Mouse (Mus musculus): Measurements from ENCODE around the gene Notch3. TPM values are rescaled to one million over a fixed set of nuclear protein-coding genes. Genes with fewer than 3 reads are reported as not detected.
A peak's percentile ranks its signal among the peaks of the same experiment; 100 is the strongest.

The Notch3 gene
- polyA plus RNA-seq, 1 experiment from 2014 or later, result 21.5 TPM

DNA sequence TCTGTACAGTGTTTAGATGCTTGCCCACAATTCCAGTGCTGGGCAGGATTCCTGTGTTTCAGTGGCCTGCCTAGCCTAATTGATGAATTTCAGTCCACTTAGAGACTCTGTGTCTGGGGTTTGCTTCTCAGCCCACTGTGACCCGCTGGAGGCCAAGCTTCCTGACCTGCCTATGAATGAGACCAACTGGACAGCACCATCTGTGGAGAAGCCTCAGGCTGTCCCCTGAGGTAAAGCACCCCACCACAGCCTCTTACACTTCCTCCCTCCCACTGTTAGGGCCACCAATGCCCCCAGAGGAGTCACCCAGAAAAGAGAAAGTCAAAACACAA lies 75.7 kb downstream of the Notch3 start:
- WGBS, result 20% methylated on average over 1 of the region's 1 CpGs
- no peaks in the 10 kb centered on the region for H3K36me3 ChIP-seq
- peaks cover 4% of the 10 kb centered on the region; the same call in 1 of the 2 replicates for H3K9me3 ChIP-seq
- H3K4me1 ChIP-seq (replicated peaks), result peaks cover 19% of the 10 kb centered on the region
- peak overlapping the region; percentile 31 for H3K4me3 ChIP-seq (replicated peaks)
- no peak overlapping the region; the same call in 1 of the 2 replicates for H3K9ac ChIP-seq (replicated peaks)
- H3K4me2 ChIP-seq, result peak overlapping the region; percentile 62
- peak overlapping the region; percentile 62 for H3K27ac ChIP-seq
- ATAC-seq (ENCODE audit: insufficient number of reproducible peaks, insufficient read depth, low FRiP score, low TSS enrichment, low read depth), result peak; percentile 23
- H3K27me3 ChIP-seq, result no peaks in the 10 kb centered on the region; the same call in 1 of the 2 replicates

GRCm38 (mm10) chr17:32087069-32087468 lies 79.6 kb downstream of the Notch3 start:
- no peak for ATAC-seq (ENCODE audit: insufficient number of reproducible peaks, insufficient read depth, low FRiP score, low TSS enrichment, low read depth)
- H3K4me3 ChIP-seq (replicated peaks), result no peak overlapping the region
- 90% methylated on average over 2 of the region's 2 CpGs for WGBS
- H3K4me2 ChIP-seq, result no peak overlapping the region
- H3K27me3 ChIP-seq, result no peaks in the 10 kb centered on the region; the same call in 1 of the 2 replicates
- H3K9me3 ChIP-seq, result no peaks in the 10 kb centered on the region
- H3K9ac ChIP-seq (replicated peaks), result no peak overlapping the region
- no peak overlapping the region for H3K27ac ChIP-seq
- no peaks in the 10 kb centered on the region for H3K36me3 ChIP-seq
- peaks cover 18% of the 10 kb centered on the region for H3K4me1 ChIP-seq (replicated peaks)

DNA sequence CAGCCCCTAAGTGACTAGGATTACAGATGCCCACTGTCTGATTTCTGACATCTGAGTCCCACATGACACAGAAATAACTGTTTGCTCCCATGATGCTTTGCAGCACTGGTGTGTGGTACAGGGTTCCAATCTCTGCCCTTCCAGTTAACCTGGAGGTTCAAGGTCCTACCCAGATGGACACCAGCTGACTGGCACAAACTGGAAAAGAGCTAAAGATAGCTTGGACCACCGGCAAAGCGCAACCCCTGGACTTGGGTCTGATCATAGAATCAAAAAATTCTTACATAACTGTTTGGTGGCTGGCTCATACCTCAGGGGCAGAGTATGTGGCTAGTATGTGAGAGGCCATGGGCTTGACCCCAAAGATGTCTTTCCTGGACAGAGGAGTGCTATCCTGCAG lies 83.3 kb downstream of the Notch3 start:
- Histone ChIP-seq H3K4me3 (replicated peaks) (no peak overlapping the region), H3K27ac (no peak overlapping the region), H3K9ac (replicated peaks) (no peak overlapping the region), H3K4me1 (replicated peaks) (no peaks in the 10 kb centered on the region), H3K4me2 (no peak overlapping the region), H3K27me3 (peaks cover 4% of the 10 kb centered on the region), H3K9me3 (peaks cover 4% of the 10 kb centered on the region; the same call in 1 of the 2 replicates), H3K36me3 (no peaks in the 10 kb centered on the region)
- ATAC-seq (ENCODE audit: insufficient number of reproducible peaks, insufficient read depth, low FRiP score, low TSS enrichment, low read depth), result no peak
- 96% methylated on average over 2 of the region's 2 CpGs for WGBS

DNA sequence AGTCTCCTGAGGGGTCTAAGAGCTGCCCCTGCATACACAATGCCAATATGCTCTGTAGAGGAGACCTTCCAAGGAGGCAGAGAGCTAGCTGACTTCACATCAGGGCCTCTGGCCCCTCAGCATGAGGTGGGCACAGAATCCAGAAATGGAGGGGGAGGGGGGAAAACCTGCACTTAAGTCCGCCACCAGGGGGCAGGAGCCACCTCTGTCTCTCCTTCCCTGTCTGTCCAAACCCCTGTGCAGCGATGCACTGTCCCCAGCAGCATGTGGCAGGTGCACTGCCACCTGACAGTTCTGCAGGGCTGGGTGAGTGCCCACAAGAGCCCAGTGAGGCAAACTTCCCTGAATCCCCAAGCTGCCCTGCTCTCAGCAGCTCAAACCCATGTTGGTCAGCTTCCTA lies 91.5 kb downstream of the Notch3 start:
- no peak for ATAC-seq (ENCODE audit: insufficient number of reproducible peaks, insufficient read depth, low FRiP score, low TSS enrichment, low read depth)
- Histone ChIP-seq H3K4me1 (replicated peaks) (no peaks in the 10 kb centered on the region), H3K9me3 (no peaks in the 10 kb centered on the region; the same call in 1 of the 2 replicates), H3K27me3 (peaks cover 11% of the 10 kb centered on the region; the same call in 1 of the 2 replicates), H3K9ac (replicated peaks) (no peak overlapping the region), H3K4me3 (replicated peaks) (no peak overlapping the region), H3K27ac (no peak overlapping the region), H3K36me3 (no peaks in the 10 kb centered on the region), H3K4me2 (no peak overlapping the region)
- 0% methylated on average over 2 of the region's 2 CpGs for WGBS

- Histone ChIP-seq H3K27ac (no peak overlapping the region), H3K4me1 (replicated peaks) (no peaks in the 10 kb centered on the region), H3K9ac (replicated peaks) (no peak overlapping the region), H3K27me3 (peaks cover 11% of the 10 kb centered on the region; the same call in 1 of the 2 replicates), H3K4me3 (replicated peaks) (no peak overlapping the region), H3K4me2 (no peak overlapping the region), H3K36me3 (peaks cover 4% of the 10 kb centered on the region; the same call in 1 of the 2 replicates), H3K9me3 (peaks cover 5% of the 10 kb centered on the region; the same call in 1 of the 2 replicates)
- no peak for ATAC-seq (ENCODE audit: insufficient number of reproducible peaks, insufficient read depth, low FRiP score, low TSS enrichment, low read depth)
- 52% methylated on average over 4 of the region's 4 CpGs for WGBS
Observed at GRCm38 (mm10) chr17:32074658-32075057, 92.0 kb downstream of the Notch3 start.

GRCm38 (mm10) chr17:32073359-32073758 lies 93.3 kb downstream of the Notch3 start:
- H3K9me3 ChIP-seq, result peaks cover 5% of the 10 kb centered on the region; the same call in 1 of the 2 replicates
- no peak overlapping the region for H3K4me3 ChIP-seq (replicated peaks)
- peaks cover 7% of the 10 kb centered on the region; the same call in 1 of the 2 replicates for H3K27me3 ChIP-seq
- no peaks in the 10 kb centered on the region for H3K4me1 ChIP-seq (replicated peaks)
- ATAC-seq (ENCODE audit: insufficient number of reproducible peaks, insufficient read depth, low FRiP score, low TSS enrichment, low read depth), result 0 out of 2 replicates have a peak, but pooled peaks have one; percentile 28
- H3K4me2 ChIP-seq, result no peak overlapping the region
- H3K36me3 ChIP-seq, result peaks cover 5% of the 10 kb centered on the region; the same call in 1 of the 2 replicates
- 0% methylated on average over 2 of the region's 2 CpGs for WGBS
- H3K27ac ChIP-seq, result no peak overlapping the region
- no peak overlapping the region for H3K9ac ChIP-seq (replicated peaks)

Other genes starting within 250 kb of the Notch3 start
- gene Rrp1b, start 130.8 kb downstream of the Notch3 start, polyA plus RNA-seq (2016; fragmentation: Nextera tagmentation; extraction: Ambion mirVana), result 74.5 and 79.1 TPM in 2 replicates
- 0.34 and 0.88 TPM in 2 replicates for gene Hsf2bp, start 130.5 kb downstream of the Notch3 start, polyA plus RNA-seq (2016; fragmentation: Nextera tagmentation; extraction: Ambion mirVana)
- 0.09 TPM in 1 of 2 replicates, not detected in the other for gene Ephx3, start 22.7 kb upstream of the Notch3 start, polyA plus RNA-seq (2016; fragmentation: Nextera tagmentation; extraction: Ambion mirVana)
- 98.2 and 119 TPM in 2 replicates for gene Brd4, start 117.9 kb upstream of the Notch3 start, polyA plus RNA-seq (2016; fragmentation: Nextera tagmentation; extraction: Ambion mirVana)
- 151 and 153 TPM in 2 replicates for gene Akap8, start 154.4 kb upstream of the Notch3 start, polyA plus RNA-seq (2016; fragmentation: Nextera tagmentation; extraction: Ambion mirVana)
- gene Akap8l, start 183.8 kb upstream of the Notch3 start, polyA plus RNA-seq (2016; fragmentation: Nextera tagmentation; extraction: Ambion mirVana), result 112 and 120 TPM in 2 replicates
- 30.0 and 37.3 TPM in 2 replicates for gene Wiz, start 222.6 kb upstream of the Notch3 start, polyA plus RNA-seq (2016; fragmentation: Nextera tagmentation; extraction: Ambion mirVana)
- gene Rasal3, start 236.7 kb upstream of the Notch3 start, polyA plus RNA-seq (2016; fragmentation: Nextera tagmentation; extraction: Ambion mirVana), result 0.87 and 1.1 TPM in 2 replicates